Mouse (Mus musculus): ENCODE data around the gene Astn2.

Astn2 gene

GRCm38 (mm10) chr4:65667030-65667610, 737.3 kb downstream of the Astn2 start:
- no peak for DNase-seq

GRCm38 (mm10) chr4:65663176-65663575, 741.2 kb downstream of the Astn2 start:
- no peak for DNase-seq

DNA sequence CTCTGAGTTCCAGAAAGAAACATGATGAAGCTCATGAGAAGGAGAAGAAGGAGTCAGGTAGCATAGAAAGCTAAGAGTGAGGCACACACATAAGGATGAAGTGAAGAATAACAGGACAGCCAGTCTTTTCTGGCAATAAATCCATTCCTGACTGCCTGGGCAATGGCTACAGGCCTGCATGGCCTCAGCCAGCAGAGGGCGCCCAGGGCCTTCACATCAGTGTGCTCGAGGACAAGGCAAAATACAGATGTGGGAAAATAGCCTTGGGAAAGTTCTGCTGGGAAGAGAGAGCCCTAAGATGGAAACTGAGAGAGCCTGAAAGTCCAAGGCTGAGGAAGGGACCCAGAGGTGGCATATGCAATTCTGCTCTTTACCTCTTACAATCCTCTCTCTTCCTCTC, 749.7 kb downstream of the Astn2 start:
- DNase-seq = no peak

- DNase-seq = no peak
Observed at GRCm38 (mm10) chr4:65642611-65643010, 761.8 kb downstream of the Astn2 start.

- no peak for DNase-seq
Observed at GRCm38 (mm10) chr4:65638231-65638630, 766.2 kb downstream of the Astn2 start.

DNA sequence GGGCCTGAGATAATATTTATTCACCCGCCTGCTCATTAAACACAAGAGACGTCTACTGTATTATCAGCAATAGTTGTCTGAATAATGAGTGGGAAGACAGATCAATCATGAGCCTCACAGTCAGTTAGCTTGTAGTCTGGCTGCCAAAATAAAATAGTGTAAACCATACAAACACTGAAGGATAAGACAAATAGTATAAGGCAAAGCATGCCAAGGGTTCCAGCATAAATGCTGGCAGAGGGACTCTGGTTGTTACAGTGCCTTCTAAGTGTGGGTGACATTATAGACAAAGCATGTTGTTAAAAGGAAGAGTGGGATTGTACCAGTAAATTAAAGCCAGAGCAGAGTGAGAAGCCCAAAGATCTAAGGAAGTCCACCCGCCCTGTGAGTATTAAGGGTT, 784.3 kb downstream of the Astn2 start:
- no peak for DNase-seq

DNA sequence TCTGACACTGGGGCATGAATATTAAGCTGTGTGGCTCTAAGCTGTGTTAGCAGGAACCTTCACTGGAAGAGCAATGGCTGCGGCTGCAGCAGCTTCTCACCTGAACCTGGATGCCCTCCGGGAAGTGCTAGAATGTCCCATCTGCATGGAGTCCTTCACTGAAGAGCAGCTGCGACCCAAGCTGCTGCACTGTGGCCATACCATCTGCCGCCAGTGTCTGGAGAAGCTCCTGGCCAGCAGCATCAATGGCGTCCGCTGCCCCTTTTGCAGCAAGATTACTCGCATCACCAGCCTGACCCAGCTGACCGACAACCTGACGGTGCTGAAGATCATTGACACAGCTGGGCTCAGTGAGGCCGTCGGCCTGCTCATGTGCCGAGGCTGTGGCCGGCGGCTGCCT, 791.3 kb downstream of the Astn2 start:
- no peak for DNase-seq

DNA sequence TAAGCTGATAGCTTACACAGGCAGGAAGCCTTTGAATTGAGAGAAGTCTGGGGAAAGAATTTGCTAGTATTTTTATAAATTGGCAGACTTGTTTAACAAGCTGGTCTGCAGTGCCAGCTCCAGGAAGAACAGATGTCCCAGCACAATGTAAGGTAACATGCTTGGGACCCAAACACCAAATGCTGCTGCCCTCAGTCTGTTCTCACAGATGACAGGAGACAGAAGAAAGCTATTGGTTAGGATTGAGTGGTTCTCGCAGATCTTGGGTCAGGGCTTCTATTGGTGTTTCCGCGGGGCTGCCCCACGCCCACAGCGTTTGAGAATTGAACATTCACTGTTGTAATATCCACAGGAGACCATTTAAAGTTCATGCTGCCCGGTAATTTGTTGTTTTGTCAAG, 793.5 kb downstream of the Astn2 start:
- DNase-seq = no peak

DNA sequence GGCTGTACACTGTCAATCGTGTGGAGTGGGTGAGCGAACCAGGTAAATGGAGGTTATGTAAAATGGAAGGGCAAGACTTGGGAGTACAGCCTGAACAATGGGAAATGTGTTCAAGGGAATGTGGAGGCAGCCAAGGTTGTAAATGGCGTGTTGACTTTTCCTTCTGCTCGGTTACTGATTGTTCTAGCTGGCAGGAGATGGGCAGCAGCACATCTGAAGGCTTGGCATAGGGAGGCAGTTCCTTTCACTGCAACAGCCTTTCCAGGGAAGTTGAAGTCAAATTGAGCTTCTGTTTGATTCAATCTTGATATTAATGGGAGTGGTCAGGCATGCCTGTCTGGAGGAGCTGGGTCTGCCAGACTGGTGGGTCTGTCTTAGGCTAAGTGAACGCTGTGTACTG, 794.1 kb downstream of the Astn2 start:
- DNase-seq = no peak

GRCm38 (mm10) chr4:65608112-65608511, 796.3 kb downstream of the Astn2 start:
- DNase-seq = no peak

DNA sequence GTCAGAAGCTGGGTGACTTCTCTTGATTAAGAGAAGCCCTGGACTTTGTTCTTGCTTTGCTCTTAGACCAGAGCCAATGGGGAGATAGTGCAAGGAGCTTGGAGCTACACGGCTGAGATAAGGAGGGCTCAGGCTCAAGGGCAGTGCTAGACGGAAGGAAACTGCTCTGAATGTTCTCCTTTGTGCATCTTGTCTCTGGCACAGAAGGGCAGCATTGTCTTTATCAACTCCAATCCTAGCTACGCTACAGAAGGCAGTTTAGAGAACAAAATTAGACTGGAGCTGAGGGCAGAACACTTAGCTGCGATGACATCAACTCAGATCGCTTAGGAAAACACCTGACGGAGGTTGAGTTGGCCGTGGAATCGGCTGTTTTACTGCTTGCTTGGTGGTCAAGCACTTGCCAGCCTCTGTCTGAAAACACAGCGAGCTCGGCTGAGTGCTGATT, 797.2 kb downstream of the Astn2 start:
- no peak for DNase-seq

- no peak for DNase-seq
Observed at GRCm38 (mm10) chr4:65605151-65605702, 799.2 kb downstream of the Astn2 start.

DNA sequence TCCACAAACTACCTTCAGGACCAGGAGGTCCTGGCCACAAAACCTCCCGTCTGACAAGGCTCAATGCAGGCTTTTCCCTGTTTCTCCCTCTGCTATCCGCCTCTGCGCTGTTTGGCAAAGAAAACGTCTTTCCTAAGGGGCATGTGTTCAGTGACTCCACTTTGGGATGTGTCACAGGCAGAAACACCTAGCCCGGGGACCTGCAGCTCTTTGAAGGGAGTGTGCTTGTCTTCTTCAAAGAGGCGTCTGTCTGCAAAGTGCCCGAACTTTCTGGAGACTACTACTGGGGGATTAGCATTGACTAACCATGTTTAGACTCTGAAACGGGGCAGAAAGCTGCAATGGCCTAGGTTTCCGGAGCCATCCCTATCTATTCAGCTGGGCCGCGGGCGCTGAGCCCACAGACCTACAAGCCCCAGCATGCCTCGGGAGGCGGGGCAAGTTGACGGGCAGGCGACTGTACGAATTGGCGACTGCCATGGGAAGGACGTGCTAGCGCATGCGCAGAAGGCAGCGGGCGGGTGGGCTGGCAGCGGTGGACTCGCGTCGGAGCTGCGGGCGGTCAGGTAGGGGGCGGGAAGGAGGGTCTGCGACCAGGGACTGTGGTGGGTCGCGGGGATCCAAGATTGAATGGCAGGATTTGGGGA, 799.8 kb downstream of the Astn2 start, which contains the start of gene Trim32:
TSS of gene Trim32 (plus strand) at position 483 of the 647 bp plus-strand sequence.
- peak; percentile 93 to 94 for DNase-seq

DNA sequence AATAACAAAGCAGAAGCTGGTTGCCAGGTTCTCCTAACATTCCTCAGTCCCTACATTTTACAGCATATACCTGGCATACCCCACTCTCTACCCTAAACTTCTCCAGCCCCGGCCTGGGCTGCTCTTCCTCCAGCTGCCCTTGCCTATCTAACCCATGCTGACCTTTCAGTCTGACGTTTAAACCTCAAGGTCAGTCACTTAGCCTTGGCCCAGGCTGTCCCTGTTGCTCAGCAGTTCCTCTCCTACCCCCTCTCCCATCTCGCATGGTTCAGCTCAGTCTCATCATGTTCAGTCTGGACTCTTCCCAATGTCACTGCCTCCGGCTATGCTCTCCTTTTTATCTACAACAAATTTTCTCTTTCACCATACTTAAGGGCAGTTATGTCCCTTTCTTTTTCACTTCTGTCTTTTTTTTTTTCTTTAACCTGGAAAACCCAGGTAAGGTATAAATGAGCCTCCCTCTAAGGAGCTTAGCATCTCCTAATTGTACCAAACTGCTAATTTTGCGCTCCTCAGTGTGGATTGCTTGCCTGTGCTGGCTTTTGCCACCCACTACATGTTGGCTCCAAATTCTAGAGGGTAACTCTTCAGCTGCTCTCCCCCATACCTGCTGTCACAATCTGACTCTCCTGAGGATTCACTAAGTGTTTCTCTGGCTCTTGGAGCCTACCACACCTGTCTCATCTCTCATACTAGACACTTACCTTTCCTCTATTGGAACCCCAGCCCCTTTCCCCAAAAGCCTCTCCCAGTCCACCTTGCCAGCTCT, 809.6 kb downstream of the Astn2 start:
- no peak for DNase-seq

- DNase-seq = no peak
Observed at GRCm38 (mm10) chr4:65589780-65590179, 814.6 kb downstream of the Astn2 start.

GRCm38 (mm10) chr4:65586947-65587346, 817.5 kb downstream of the Astn2 start:
- no peak for DNase-seq

GRCm38 (mm10) chr4:65580254-65580653, 824.2 kb downstream of the Astn2 start:
- no peak for DNase-seq

- no peak for DNase-seq
Observed at GRCm38 (mm10) chr4:65565493-65565892, 838.9 kb downstream of the Astn2 start.

- DNase-seq = no peak
Observed at GRCm38 (mm10) chr4:65548561-65548960, 855.9 kb downstream of the Astn2 start.

GRCm38 (mm10) chr4:65545582-65545981, 858.8 kb downstream of the Astn2 start:
- DNase-seq = no peak

DNA sequence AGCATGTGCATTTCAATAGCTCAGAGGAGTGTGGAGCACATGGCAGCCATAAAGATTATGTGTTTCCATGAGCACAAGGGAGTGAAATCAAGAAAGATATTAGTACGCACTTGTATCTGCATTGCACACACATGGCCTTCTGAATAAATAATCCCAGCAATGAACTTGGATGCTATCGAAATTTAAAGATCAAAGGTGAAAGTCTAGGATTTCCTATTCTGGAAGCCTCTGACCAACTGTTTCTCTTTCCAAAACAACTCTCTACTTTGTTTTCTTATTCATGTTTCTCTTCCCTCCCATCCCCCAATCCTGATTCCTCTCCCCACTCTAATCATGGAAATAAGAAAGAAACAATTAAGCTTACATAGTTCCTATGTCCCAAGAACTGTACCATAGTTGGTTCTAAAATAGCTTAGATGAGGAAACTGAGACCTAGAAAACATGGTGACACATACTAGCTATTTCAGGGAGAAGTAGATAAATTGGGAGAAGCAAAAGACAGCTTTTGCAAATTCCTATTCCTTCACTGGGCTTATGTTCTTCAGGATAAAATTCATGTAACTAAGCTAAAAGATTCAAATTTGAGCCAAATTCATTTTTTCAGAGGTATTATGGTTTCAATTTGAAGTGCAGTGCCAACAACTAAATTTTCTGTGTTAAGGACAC, 872.2 kb downstream of the Astn2 start:
- no peak for DNase-seq

DNA sequence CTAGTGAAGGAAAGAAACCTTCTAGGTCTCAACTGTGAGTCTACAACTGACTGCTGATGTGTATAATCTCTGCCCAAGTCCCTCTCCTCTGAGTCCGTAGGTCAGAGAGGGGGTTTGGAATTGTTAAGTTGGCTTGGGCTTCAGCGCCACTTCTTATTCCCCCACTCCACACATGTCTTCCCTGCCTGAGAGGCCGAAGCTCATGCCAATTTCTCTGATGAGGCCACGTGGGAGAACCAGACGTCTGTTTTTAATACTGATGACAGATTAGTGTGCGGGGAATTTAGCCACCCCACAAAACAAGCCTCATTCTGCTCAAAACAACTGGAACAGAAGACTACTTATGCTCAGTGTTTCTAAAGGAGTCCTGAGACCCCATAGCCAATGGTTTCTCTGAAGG, 872.8 kb downstream of the Astn2 start:
- DNase-seq = no peak

GRCm38 (mm10) chr4:65530901-65531300, 873.5 kb downstream of the Astn2 start:
- DNase-seq = no peak

Measured in B cell, adult 2 months (primary cell).